ENCODE assay signal across 7 mouse cellular contexts in genomic region chr6:128334397-128335124, GRCm38 (mm10). TPM values are rescaled to one million over a fixed set of nuclear protein-coding genes. Genes with fewer than 3 reads are reported as not detected.
DNase-seq lines count a peak whose midpoint lies in the region; TF ChIP-seq lines count a peak whose summit lies in the region.

No protein-coding gene starts in this region.

- peaks cover 6% of the 10 kb centered on the region for H3K9me3 ChIP-seq in megakaryocyte, embryonic 14.5 days

- no peak overlapping the region for H3K4me3 ChIP-seq in left cerebral cortex, adult 2 months
- H3K4me3 ChIP-seq in megakaryocyte, embryonic 14.5 days (replicated peaks): peak overlapping the region; percentile 50

- H3K27me3 ChIP-seq in megakaryocyte, embryonic 14.5 days (replicated peaks): no peaks in the 10 kb centered on the region

- intact Hi-C loops in left cerebral cortex, adult 2 months (cut with DNase I): no loop called here

- DNase-seq in adipocyte (ENCODE audit: low spot score): peak; percentile 82
- DNase-seq in cerebellum, postnatal 36 days: peak; percentile 77 to 83
- DNase-seq in gastrocnemius, postnatal 10 days: peak; percentile 74
- DNase-seq in induced T-regulatory cell, adult 2 months (ENCODE audit: low read depth): peak; percentile 80
- DNase-seq in left cerebral cortex, adult 2 months (ENCODE audit: extremely low spot score in 1 of 2, low spot score in 2 of 2): peak; percentile 69 to 76
- peak; percentile 62 for DNase-seq in right cerebral cortex, postnatal 25 days

- peak; percentile 68 for TF ChIP-seq CTCF in left cerebral cortex, adult 2 months (IDR thresholded peaks at IDR 0.05)

- no peak overlapping the region for H3K27ac ChIP-seq in left cerebral cortex, adult 2 months

- H3K36me3 ChIP-seq in megakaryocyte, embryonic 14.5 days (replicated peaks; ENCODE audit: low read length): peaks cover 52% of the 10 kb centered on the region

- H3K4me1 ChIP-seq in megakaryocyte, embryonic 14.5 days: peaks cover 27% of the 10 kb centered on the region

RNA-seq across cellular contexts. Expression of gene Tulp3, which starts 21.1 kb away (rescaled TPM):
- total RNA-seq in gastrocnemius, postnatal 10 days (2021): 10 to 100 TPM in 1 of 2 experiments, 1 to 10 TPM in 1; 10.0 to 13.0 TPM
- 10 to 100 TPM; 20.1 to 21.9 TPM for total RNA-seq in left cerebral cortex, adult 2 months (2021)
- 2.8 TPM in 1 of 2 replicates, not detected in the other for polyA plus RNA-seq in megakaryocyte, embryonic 14.5 days (2012; ENCODE audit: insufficient read depth, low replicate concordance)

RNA-seq across cellular contexts. Expression of gene Rhno1, which starts 28.1 kb away (rescaled TPM):
- 10 to 100 TPM; 12.8 to 16.2 TPM for total RNA-seq in gastrocnemius, postnatal 10 days (2021)
- total RNA-seq in left cerebral cortex, adult 2 months (2021): 10 to 100 TPM; 18.4 to 19.1 TPM
- 24.9 and 30.5 TPM in 2 replicates for polyA plus RNA-seq in megakaryocyte, embryonic 14.5 days (2012; ENCODE audit: insufficient read depth, low replicate concordance)

RNA-seq across cellular contexts. Expression of gene Foxm1, which starts 28.2 kb away (rescaled TPM):
- total RNA-seq in gastrocnemius, postnatal 10 days (2021): 10 to 100 TPM in 1 of 2 experiments, 1 to 10 TPM in 1; 8.6 to 10.4 TPM
- 1 to 10 TPM; 1.1 to 2.1 TPM for total RNA-seq in left cerebral cortex, adult 2 months (2021)
- 14.7 and 19.2 TPM in 2 replicates for polyA plus RNA-seq in megakaryocyte, embryonic 14.5 days (2012; ENCODE audit: insufficient read depth, low replicate concordance)

RNA-seq across cellular contexts. Expression of gene Tead4, which starts 33.9 kb away (rescaled TPM):
- 10 to 100 TPM; 13.2 to 14.5 TPM for total RNA-seq in gastrocnemius, postnatal 10 days (2021)
- 1 to 10 TPM in 1 of 2 experiments, under 1 TPM in 1; 0.91 to 1.7 TPM for total RNA-seq in left cerebral cortex, adult 2 months (2021)
- polyA plus RNA-seq in megakaryocyte, embryonic 14.5 days (2012; ENCODE audit: insufficient read depth, low replicate concordance): 0.16 TPM in 1 of 2 replicates, not detected in the other

RNA-seq across cellular contexts. Expression of gene Tex52, which starts 40.7 kb away (rescaled TPM):
- under 1 TPM in 1 of 2 experiments, not detected in 1; 0.36 TPM for total RNA-seq in gastrocnemius, postnatal 10 days (2021)
- total RNA-seq in left cerebral cortex, adult 2 months (2021): 1 to 10 TPM in 1 of 2 experiments, under 1 TPM in 1; 0.79 to 1.1 TPM
- polyA plus RNA-seq in megakaryocyte, embryonic 14.5 days (2012; ENCODE audit: insufficient read depth, low replicate concordance): 0.18 TPM in 1 of 2 replicates, not detected in the other
